Mouse (Mus musculus): ENCODE data around the gene Cep170b. TPM values are rescaled to one million over a fixed set of nuclear protein-coding genes. Genes with fewer than 3 reads are reported as not detected.

Cep170b gene
- polyA plus RNA-seq, 1 experiment = 28.8 TPM

- H3K27me3 ChIP-seq (ENCODE audit: control insufficient read depth, insufficient read depth, low read length) = no peaks in the 10 kb centered on the region
Observed at GRCm38 (mm10) chr12:112706704-112707572, 13.3 kb upstream of the Cep170b start.

GRCm38 (mm10) chr12:112707573-112707869 lies 12.7 kb upstream of the Cep170b start:
- no peak overlapping the region for H3K27ac ChIP-seq (ENCODE audit: control insufficient read depth, insufficient read depth, low read depth, low read length)
- no peaks in the 10 kb centered on the region for H3K27me3 ChIP-seq (ENCODE audit: control insufficient read depth, insufficient read depth, low read length)
- peaks cover 2% of the 10 kb centered on the region for H3K4me1 ChIP-seq (ENCODE audit: control insufficient read depth, insufficient read depth, low read length)
- H3K4me3 ChIP-seq (ENCODE audit: control insufficient read depth, low read depth, low read length) = no peak overlapping the region
- no peaks in the 10 kb centered on the region for H3K36me3 ChIP-seq (ENCODE audit: control insufficient read depth, insufficient read depth, low read length)
- no peak for TF ChIP-seq POLR2A (IDR thresholded peaks at IDR 0.05; ENCODE audit: control insufficient read depth, low read depth, low read length)
- no peak for TF ChIP-seq CTCF (IDR thresholded peaks at IDR 0.05; ENCODE audit: control insufficient read depth, insufficient read depth, insufficient replicate concordance, low read depth, low read length)

More at GRCm38 (mm10) chr12:112706704-112707572, 13.3 kb upstream of the Cep170b start:
- Histone ChIP-seq H3K27ac (ENCODE audit: control insufficient read depth, insufficient read depth, low read depth, low read length) (no peak overlapping the region), H3K36me3 (ENCODE audit: control insufficient read depth, insufficient read depth, low read length) (no peaks in the 10 kb centered on the region), H3K4me1 (ENCODE audit: control insufficient read depth, insufficient read depth, low read length) (peaks cover 2% of the 10 kb centered on the region), H3K4me3 (ENCODE audit: control insufficient read depth, low read depth, low read length) (no peak overlapping the region; the same call in 1 of the 2 replicates)
- TF ChIP-seq CTCF (IDR thresholded peaks at IDR 0.05; ENCODE audit: control insufficient read depth, insufficient read depth, insufficient replicate concordance, low read depth, low read length) = peak; percentile 98
- TF ChIP-seq POLR2A (IDR thresholded peaks at IDR 0.05; ENCODE audit: control insufficient read depth, low read depth, low read length) = no peak

GRCm38 (mm10) chr12:112713984-112714383 lies 6.3 kb upstream of the Cep170b start:
- Histone ChIP-seq H3K36me3 (ENCODE audit: control insufficient read depth, insufficient read depth, low read length) (no peaks in the 10 kb centered on the region), H3K4me1 (ENCODE audit: control insufficient read depth, insufficient read depth, low read length) (no peaks in the 10 kb centered on the region; the same call in none of the 2 replicates), H3K27me3 (ENCODE audit: control insufficient read depth, insufficient read depth, low read length) (no peaks in the 10 kb centered on the region), H3K4me3 (ENCODE audit: control insufficient read depth, low read depth, low read length) (no peak overlapping the region), H3K27ac (ENCODE audit: control insufficient read depth, insufficient read depth, low read depth, low read length) (peak overlapping the region; percentile 50; the same call in 1 of the 2 replicates)
- TF ChIP-seq POLR2A (IDR thresholded peaks at IDR 0.05; ENCODE audit: control insufficient read depth, low read depth, low read length) (no peak), CTCF (IDR thresholded peaks at IDR 0.05; ENCODE audit: control insufficient read depth, insufficient read depth, insufficient replicate concordance, low read depth, low read length) (no peak)

- Histone ChIP-seq H3K4me3 (ENCODE audit: control insufficient read depth, low read depth, low read length) (no peak overlapping the region), H3K27ac (ENCODE audit: control insufficient read depth, insufficient read depth, low read depth, low read length) (no peak overlapping the region), H3K27me3 (ENCODE audit: control insufficient read depth, insufficient read depth, low read length) (no peaks in the 10 kb centered on the region), H3K36me3 (ENCODE audit: control insufficient read depth, insufficient read depth, low read length) (no peaks in the 10 kb centered on the region), H3K4me1 (ENCODE audit: control insufficient read depth, insufficient read depth, low read length) (peaks cover 9% of the 10 kb centered on the region)
- no peak for TF ChIP-seq POLR2A (IDR thresholded peaks at IDR 0.05; ENCODE audit: control insufficient read depth, low read depth, low read length)
- TF ChIP-seq CTCF (IDR thresholded peaks at IDR 0.05; ENCODE audit: control insufficient read depth, insufficient read depth, insufficient replicate concordance, low read depth, low read length) = peak; percentile 61; the same call in 1 of the 2 replicates
Observed at GRCm38 (mm10) chr12:112717140-112717539, 3.1 kb upstream of the Cep170b start.

GRCm38 (mm10) chr12:112718995-112719394 lies 1.3 kb upstream of the Cep170b start:
- Histone ChIP-seq H3K36me3 (ENCODE audit: control insufficient read depth, insufficient read depth, low read length) (no peaks in the 10 kb centered on the region), H3K4me1 (ENCODE audit: control insufficient read depth, insufficient read depth, low read length) (peaks cover 13% of the 10 kb centered on the region), H3K4me3 (ENCODE audit: control insufficient read depth, low read depth, low read length) (no peak overlapping the region), H3K27me3 (ENCODE audit: control insufficient read depth, insufficient read depth, low read length) (no peaks in the 10 kb centered on the region), H3K27ac (ENCODE audit: control insufficient read depth, insufficient read depth, low read depth, low read length) (no peak overlapping the region)
- TF ChIP-seq CTCF (IDR thresholded peaks at IDR 0.05; ENCODE audit: control insufficient read depth, insufficient read depth, insufficient replicate concordance, low read depth, low read length) (no peak), POLR2A (IDR thresholded peaks at IDR 0.05; ENCODE audit: control insufficient read depth, low read depth, low read length) (no peak)

GRCm38 (mm10) chr12:112720890-112721423 lies 702 bp downstream of the Cep170b start:
- TF ChIP-seq CTCF (IDR thresholded peaks at IDR 0.05; ENCODE audit: control insufficient read depth, insufficient read depth, insufficient replicate concordance, low read depth, low read length) = no peak
- TF ChIP-seq POLR2A (IDR thresholded peaks at IDR 0.05; ENCODE audit: control insufficient read depth, low read depth, low read length) = peak; percentile 24
- H3K36me3 ChIP-seq (ENCODE audit: control insufficient read depth, insufficient read depth, low read length) = no peaks in the 10 kb centered on the region
- H3K4me3 ChIP-seq (ENCODE audit: control insufficient read depth, low read depth, low read length) = peak overlapping the region; percentile 86
- H3K4me1 ChIP-seq (ENCODE audit: control insufficient read depth, insufficient read depth, low read length) = peaks cover 15% of the 10 kb centered on the region
- no peaks in the 10 kb centered on the region for H3K27me3 ChIP-seq (ENCODE audit: control insufficient read depth, insufficient read depth, low read length)
- peak overlapping the region; percentile 85 for H3K27ac ChIP-seq (ENCODE audit: control insufficient read depth, insufficient read depth, low read depth, low read length)

- Histone ChIP-seq H3K27me3 (ENCODE audit: control insufficient read depth, insufficient read depth, low read length) (no peaks in the 10 kb centered on the region), H3K36me3 (ENCODE audit: control insufficient read depth, insufficient read depth, low read length) (no peaks in the 10 kb centered on the region), H3K4me3 (ENCODE audit: control insufficient read depth, low read depth, low read length) (peak overlapping the region; percentile 87), H3K4me1 (ENCODE audit: control insufficient read depth, insufficient read depth, low read length) (peaks cover 15% of the 10 kb centered on the region), H3K27ac (ENCODE audit: control insufficient read depth, insufficient read depth, low read depth, low read length) (peak overlapping the region; percentile 85)
- TF ChIP-seq POLR2A (IDR thresholded peaks at IDR 0.05; ENCODE audit: control insufficient read depth, low read depth, low read length) = no peak
- TF ChIP-seq CTCF (IDR thresholded peaks at IDR 0.05; ENCODE audit: control insufficient read depth, insufficient read depth, insufficient replicate concordance, low read depth, low read length) = no peak
Observed at GRCm38 (mm10) chr12:112721424-112722239, 1.4 kb downstream of the Cep170b start.

Measured in testis, adult 2 months (tissue).